Mouse (Mus musculus) telencephalon, adult 2 months (tissue): ENCODE measurements at regions not wholly inside any gene's neighbourhood (a gene's known extent, or its start where the extent isn't known, plus 50 kb on each side); places are given as distances from the start of the nearest gene placed in this dataset.

Source experiments
- DNase-seq: peaks from one replicate; pipeline ENCODE4 v3.0.0-alpha.2; 2011; ENCODE audit warnings: low read depth, low spot score

DNA sequence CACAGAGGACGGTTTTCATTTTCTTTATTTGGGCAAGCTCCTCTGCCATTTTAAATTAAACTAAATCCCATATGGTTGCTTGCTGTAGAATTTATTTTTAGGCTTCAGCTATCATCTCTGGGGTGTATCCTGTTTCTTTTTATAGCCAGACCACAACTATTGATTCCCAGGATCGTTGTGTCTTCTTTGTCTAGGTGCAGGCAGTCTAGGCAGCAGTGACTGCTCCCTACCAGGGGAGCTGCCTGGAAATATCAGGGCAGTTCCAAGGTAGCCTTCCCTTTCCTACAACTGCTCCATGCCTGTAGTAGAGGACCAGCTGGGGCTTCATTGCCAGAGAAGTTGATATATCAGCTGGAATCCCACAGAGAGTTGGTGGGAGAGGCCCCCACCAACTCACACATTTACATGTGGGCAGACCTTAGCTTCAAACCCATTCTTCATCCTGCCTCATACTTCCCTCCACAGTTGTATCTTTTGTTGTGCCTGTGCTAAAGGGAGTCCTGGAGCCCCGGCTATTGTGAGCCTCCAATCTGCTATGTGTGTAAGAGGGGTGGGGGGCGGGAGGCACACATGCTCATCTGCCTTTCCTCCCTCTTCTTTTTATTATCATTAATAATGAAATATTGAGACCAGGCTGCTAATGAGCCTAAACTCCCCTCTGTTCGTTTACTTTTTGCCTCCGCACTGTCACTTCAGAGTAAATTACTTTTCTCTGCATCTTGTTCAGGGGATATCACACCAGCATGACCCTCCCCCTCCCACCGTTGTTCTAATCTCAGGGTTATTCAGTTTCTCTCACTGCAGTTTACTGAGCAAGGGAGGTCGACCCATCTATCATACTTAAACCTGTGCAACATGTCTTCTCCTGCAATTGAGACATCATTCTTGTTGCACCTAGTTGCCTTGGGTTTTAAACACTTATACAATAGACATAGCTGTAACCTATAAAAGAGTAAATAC is 576.3 kb upstream of the Plxna2 start:
- peak; percentile 40 for DNase-seq

DNA sequence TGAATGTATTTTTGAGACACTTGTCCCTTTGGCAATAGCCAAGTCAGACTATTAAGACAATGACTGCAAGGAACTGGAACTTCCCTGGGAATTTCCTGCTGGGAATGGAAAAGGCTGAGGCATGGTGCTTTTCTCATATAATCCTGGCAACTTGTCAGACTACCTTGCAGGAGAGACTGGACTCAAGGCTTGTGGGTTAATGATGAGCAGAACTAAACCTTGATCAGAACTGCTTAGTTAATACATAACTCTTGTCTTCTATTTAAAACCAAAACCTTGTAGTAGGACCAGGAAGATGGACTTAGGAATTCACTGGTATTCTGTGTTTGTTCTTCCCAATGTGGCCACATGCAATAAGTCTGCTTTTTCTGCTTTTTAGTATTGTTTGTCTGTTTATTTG is 579.3 kb upstream of the Plxna2 start:
- no peak for DNase-seq

DNA sequence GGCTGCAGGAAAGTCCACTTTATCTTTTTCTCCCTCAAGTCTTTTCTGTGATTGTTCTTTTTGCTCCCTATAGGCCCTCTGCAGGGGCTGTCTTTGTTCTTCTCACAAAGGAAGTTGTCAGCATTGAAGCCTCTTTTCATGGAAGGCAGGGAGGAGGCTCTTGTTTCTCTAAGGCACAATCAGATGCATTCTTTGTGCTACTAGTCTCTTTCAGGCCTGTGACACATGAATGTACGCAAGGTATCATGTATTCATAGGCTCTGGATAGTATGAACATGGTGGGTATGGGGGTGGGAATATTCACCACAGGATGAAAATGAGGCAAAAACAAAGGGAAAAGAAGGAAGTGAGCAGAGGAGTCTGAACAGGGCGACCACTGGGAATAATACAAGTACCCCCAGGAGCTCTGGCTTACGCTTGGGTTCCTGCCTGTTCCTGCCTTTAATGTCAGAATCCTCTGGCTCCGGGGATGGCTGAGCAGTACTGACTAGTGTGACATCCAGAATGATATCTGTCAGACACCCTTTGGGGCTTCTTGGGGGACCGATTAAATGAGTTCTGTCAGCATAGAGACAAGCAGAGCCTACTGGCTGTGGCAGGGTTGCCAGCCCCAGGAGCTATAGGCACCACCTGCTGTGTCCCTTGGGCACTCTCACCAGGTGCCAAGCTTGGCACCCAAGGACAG is 583.7 kb upstream of the Plxna2 start:
- no peak for DNase-seq

DNA sequence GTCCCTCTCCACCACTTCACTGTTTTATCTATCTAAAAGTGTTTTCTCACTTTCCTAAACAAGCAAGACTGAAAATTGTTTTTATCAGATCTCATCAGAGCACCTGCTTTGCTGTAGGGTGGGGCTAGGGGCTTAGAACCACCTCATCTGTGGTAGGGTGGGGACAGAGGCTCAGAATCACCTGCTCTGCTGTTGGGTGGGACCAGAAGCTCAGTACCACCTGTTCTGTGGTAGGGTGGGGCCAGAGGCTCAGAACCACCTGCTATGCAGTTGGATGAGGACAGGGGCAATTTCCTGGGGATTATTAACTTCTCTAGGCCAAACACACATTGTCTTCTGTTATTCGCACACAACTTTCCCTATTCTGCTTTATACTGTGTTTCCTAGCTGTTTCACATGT is 585.4 kb upstream of the Plxna2 start:
- DNase-seq: no peak

DNA sequence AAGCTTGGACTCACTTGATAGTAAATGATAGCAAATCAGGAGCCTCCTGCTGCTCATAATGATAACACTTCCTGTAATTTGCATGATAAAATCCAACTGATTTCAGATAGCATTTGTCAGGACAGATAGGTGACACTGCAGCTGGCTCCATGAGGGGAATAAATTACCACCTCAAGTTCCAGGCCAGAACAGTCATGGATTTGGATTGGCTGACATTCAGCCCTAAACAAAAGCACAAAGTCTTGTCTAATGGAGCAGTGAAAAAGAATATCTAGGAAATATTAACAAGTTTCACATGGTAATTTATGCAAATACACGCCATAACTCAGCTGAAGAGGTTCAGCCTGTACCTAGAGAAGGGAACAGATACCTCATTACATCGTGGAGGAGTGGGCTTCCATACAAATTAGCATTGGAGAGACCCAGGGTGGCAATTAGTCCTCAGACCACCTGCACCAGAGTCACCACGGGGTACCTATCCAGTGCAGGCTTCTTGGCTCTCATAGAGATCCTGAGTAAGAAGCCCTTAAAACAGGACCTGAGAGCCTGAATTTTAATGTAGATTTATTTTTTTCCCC is 587.3 kb upstream of the Plxna2 start:
- DNase-seq: no peak

DNA sequence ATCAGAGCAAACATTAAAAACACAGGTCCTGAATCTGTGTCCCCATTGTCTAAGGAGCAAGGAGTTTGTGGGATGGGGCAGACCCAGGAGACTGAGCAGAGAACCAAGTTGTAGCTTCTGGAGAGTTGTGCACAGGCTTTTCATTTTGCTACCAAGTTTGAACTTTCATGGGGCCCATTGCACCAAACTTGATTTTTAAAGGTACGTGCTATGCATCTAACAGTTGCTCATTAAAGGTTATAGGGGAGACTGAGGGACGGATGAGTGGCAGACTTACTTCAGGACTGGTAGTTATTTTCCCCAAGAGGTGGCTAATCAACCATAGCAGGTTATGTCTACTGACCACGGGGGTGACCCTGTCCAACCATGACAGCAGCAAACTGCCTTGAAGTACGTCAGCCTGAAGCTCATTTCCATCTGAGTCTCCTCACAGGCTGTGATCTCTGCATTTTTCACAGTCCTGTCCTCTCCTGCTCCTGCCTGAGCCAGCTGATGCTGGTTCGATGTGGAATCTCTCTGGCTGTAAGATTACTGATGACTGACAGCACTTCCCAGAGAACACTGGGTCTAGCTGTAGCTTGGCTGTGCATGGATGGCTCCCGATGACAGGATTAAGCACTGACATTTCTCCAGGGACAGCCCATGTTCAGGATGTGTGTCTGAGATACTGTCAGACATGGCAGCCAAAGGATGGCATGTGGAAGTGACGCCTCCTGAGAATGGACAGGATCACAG is 590.9 kb upstream of the Plxna2 start:
- no peak for DNase-seq

DNA sequence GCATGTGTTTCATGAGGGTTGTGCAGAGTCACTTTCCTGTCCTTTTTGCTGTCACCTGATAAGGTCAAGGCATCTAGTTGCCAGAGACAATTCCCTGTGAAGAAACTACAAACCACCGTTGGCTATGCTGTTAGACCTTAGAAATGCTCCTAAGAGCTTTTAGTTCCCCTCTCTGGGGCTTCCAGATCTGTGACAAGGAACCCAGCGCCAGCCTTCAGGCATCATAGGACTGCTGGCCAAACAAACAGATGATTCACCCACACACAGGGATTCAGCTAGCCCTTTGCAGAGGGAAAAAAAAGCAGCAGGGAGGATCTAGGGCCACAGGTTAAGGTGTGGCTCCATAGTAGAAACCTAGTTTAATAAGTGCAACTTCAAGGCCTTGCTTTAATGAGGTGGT is 591.8 kb upstream of the Plxna2 start:
- no peak for DNase-seq

DNA sequence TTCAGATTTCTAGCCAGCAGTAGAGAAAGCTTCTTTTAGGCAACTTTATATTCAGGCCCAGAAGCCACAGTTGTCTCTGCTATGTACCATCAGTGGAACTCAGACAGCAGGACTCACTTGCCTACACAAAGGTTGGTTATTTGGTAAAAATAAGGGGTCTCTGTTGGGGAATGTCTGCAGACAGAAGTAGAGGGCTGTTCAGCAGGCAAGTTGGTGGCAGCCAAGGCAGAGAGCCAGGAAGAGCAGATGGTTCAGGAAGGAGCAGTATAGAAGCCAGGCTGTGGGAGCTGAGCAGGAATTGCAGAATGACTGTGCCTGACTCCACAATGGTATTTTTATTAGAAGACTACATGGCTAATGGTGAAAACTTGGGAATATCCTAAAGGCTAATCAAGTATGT is 598.7 kb upstream of the Plxna2 start:
- DNase-seq: peak; percentile 53

DNA sequence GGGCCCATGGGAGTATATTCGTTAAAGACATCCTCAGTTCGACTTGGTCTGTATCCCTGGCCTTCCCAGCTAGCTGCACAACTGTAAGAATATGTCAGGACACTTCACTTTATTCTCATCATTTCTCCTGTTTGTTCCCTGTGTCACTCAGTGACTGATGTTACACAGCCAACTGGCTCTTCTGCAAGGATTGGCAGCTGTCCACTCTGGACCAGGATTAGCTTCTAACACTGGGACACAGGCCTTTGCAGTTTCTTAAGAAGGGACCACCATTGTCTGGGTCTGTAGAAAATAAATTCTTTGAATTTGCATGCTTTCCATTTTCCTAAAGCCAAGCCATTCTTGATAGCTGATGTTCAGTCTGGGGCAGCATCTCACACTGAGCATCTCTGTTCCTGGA is 622.1 kb upstream of the Camk1g start:
- DNase-seq: no peak

DNA sequence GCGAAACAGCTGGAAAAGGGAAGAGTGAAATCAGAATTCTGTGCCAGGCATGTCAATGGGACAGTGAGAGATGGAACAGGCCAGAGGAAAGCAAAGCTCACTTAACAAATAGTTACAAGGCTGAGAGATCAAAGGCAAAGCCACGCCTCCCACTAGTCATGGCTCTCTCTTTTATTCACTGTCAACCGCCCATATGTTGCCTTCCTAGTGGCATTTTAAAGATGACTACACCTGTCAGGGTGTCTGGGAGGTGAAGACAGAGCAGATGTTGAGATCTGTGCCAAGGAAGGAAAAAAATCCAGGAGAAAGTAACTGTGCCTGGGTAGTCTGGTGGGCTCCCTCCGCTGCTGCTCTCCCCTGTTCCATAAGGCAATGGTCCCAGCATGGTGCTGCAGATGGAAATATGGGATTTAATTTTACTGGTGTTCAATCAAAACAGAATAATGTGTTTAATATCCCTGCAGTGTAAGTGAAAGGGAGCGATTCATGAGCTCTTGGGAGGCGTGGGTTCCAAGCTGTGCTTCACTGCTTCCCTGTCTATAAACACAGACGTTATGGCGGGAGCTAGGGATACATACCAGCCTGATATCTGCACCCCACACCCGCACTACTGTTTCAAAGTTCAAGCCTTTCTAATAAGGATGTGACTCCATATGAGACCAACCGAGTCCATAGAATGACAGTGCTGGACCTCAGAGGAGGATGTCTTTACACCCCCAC is 620.0 kb upstream of the Camk1g start:
- no peak for DNase-seq

DNA sequence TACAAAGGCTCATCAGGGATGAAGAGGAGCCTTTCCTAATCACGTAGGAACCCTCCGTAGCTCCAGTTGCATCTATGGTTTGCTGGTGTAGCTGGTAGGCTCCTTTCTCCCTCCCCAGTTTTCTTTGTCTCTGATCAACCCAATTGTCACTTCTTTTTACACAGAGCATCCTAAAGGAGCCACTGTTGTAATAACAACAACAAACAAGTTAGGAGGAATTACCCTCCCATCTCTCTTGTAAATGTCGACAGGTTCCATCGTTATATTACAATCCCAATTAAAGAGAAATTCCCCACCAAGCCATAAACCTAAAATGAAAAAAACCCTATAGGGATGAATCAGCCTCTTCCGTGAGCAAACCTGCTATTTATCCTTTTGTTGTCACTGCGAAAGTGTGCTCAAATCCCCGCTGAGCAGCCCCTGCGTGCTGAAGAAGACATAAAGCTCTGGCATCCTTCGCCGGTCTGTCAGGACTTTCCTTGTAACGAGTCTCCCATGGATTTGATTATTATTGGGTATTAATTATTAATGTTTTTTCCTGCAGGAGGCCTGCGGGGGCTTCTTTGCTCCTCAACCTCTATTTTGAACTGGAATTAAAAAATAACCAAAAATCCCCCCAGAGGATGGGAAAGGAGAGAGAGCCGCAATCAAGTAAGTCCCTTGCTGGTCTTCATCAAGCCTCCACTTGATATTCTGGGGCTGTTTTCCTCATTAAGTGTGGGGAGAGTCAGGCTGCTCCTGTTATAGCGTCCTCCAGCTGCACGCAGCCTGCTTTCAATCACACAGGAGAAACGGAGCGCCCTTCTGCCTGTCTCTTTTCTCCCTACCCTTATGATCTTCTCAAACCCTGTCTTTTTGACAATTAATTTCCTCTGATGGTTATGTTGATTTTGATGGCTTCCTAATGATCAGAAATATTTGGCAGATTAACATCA is 619.1 kb upstream of the Camk1g start:
- DNase-seq: no peak

DNA sequence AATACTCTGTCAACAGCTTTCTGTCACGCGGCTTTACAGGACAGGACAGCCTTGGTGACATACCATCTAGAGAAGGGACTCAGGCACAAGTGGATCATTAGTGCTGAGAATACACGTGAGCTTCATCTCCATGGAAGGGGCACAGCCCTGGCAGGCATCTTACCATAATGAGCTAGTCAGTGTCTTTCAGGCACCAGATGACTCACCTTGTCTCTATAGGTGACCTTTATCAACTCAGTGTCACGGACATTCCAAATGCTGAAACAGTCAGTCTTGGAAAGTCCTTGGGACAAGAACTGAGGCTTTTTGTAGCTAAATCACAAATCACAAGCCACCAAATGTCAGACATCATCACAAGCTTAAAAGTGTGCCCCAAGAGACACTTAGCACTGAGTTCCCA is 610.5 kb upstream of the Camk1g start:
- no peak for DNase-seq

DNA sequence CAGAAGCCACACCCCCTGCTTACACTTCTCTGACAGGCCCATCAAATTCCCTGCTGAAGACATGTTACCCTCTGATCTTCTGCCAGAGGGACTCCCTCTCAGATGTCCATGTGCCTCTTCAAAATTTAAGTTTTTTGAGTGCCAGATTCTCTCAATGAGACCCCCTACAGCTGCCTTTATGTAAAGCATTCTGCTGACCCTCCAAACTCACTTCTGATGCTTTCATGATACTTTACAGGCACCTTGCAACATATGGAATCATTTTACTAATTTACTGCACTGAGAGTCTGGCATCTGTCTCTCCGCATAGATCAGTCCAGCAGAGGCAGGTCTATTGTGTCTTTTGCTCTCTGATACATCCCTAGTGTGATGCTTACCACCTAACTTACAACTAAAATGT is 601.4 kb upstream of the Camk1g start:
- DNase-seq: no peak

DNA sequence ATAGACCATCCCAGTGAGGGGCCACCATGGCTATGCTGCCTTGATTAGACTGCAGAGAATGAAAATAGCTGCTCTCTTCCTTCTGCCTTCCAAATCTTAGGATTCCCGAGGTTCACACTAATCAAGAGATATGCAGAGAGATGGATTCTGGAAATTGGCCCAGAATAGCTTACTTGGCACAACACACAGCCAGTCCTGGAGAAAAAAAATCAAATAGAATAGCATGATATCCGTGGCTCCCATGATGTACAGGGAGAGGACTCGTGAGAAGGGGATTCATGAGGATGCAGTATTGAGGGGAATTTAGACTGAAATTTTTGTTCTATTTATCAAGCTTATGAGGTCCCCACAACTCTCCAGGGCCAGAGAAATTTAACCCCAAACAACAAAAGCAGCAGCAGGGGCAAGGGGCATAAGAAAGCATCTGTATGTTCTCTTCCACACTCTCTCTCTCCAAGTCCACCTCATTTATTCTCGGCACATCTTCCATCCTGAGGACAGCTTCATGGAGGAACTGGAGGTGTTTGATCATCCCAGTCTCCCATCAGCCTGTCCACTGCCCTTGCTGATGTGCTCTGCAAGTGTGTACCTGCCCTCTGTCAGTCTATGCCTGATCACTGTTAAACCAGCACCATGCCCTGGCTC is 599.3 kb upstream of the Camk1g start:
- DNase-seq: no peak

DNA sequence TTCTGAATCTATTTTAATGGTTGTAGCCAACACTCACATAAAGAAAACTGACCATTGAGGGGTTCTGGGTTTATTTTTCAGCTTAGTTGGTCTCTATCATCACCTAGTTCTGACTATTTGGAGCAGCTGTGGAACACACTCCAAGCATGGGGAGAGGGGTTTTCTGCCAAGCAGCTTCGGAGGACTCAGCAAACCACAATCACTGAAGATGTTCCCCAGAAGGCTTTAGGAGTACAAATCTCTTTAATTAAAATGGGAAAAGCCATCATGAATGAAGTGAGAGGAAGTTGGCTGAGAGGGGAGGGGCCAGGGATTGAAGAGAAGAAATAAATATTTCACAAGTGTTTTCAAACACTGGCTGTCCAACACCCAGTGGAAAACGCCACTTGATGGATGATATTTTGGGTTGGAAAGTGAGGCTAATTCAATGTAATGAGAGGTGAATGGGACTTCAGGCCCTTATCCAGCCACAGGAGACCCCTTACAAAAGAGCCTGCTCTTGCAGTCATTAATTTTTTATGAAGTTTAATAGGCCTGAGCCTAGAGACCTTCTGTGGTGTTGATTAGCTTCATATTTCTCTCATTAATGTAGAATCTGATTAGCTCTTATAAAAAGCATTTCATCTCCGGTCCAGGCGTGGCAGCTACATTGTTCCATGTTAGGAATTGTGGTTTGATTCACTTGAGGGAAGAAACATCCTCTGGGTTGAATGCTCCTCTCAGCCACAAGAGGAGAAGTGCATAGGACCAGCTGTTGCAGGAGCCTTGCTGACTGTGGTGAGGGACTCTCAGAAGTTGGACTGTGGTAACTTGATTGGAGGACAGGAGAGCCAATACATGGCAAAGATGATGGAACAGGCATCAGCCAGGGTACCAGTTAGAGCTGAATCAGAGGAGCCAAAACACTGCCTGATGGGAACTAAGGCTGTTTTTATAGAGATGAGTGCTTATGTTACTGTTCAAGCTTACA is 598.1 kb upstream of the Camk1g start:
- DNase-seq: no peak

DNA sequence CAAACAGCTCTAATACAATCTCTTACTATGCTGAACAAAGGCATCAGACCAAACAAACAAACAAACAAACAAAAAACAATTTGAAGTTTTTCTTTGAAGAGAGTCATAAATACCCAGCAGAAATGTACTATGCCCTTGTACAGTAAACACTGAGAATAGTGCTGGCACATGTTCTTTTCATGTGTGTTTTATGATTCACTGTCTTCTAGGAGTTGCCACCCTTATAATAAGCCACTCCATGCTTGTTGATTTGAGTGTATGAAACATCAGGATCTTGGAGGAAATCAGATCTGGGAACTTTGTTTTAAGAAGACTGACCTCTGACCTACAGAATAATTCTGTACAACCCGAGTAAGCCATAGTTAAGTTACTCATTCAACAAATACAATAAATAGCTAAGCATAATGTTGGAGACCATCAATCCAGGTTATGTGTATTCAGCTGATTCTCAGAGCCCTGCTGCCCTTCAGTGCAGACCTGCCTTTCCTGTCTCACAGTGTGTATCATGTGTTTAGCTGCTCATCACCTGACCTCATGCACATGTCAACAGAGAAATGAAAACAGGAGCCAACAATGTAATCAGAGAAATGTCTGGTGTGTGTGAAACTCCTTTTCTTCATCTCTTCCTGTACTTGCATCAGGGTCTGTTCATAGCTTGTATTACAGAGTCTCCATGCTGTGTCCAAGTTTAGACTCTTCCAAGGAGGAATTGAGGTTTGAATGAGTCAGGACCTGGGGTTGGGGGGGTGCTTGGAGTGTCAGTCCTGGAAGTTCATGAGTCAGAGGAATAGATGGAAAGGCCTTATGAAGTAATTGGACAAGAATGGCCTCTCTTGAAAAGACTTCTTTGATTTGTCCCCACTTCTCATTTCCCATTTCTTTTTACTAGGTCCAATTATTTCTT is 596.8 kb upstream of the Camk1g start:
- no peak for DNase-seq

DNA sequence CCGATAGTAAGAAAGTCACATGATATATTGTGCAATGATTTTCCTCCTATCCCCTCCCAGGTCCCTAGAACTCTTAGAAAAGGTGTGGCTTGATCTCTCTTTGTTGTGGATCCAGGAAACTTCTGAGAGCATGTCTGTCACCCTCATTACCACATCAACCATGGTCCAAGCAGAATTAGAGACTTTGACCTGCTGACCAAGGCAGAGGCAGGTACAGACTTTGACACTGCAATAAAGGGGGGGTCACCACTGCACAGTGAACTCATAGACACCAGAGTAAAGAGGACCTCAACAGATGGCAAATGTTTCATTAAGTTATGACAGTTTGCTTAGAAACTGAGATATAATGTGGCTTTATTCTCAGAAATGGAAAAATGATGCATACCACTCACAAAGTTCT is 595.2 kb upstream of the Camk1g start:
- no peak for DNase-seq

DNA sequence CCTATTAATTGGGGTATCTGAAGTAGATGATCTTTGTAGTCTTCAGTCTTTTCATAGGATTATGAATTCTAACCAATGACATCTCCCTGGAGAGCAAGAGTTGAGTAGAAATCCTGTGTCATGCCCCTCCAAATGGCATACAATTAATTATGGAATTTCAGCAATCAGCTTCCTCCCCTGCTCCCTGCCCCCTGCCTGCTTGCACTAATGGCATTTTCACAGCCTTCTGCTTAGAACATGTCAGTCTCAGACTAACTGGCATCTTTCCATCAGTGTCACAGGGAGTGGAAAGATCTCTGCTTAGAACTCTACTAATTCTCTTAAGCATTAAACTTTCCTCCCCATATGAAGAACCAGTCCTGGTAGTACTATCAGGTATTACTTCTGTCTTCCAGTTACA is 581.8 kb upstream of the Camk1g start:
- DNase-seq: no peak
